Mouse (Mus musculus): ENCODE data around the gene Dusp3. TPM values are rescaled to one million over a fixed set of nuclear protein-coding genes. Genes with fewer than 3 reads are reported as not detected.

Dusp3 gene
- polyA plus RNA-seq, 1 experiment from 2014 or later, result 11.6 TPM

Other genes with a start within 250 kb of the Dusp3 start
- gene Etv4, start 201.6 kb downstream of the Dusp3 start, polyA plus RNA-seq (2016; fragmentation: Nextera tagmentation; extraction: Ambion mirVana), result 7.6 and 8.8 TPM in 2 replicates
- 0.81 and 1.6 TPM in 2 replicates for gene Meox1, start 92.6 kb downstream of the Dusp3 start, polyA plus RNA-seq (2016; fragmentation: Nextera tagmentation; extraction: Ambion mirVana)
- 1.1 and 1.3 TPM in 2 replicates for gene Sost, start 20.0 kb downstream of the Dusp3 start, polyA plus RNA-seq (2016; fragmentation: Nextera tagmentation; extraction: Ambion mirVana)
- not detected in 2 replicates for gene Cfap97d1, start 2.7 kb downstream of the Dusp3 start, polyA plus RNA-seq (2016; fragmentation: Nextera tagmentation; extraction: Ambion mirVana)
- gene Mpp3, start 41.4 kb upstream of the Dusp3 start, polyA plus RNA-seq (2016; fragmentation: Nextera tagmentation; extraction: Ambion mirVana), result 14.4 and 27.4 TPM in 2 replicates
- 0.12 and 0.35 TPM in 2 replicates for gene Cd300lg, start 54.5 kb upstream of the Dusp3 start, polyA plus RNA-seq (2016; fragmentation: Nextera tagmentation; extraction: Ambion mirVana)
- gene Mpp2, start 101.5 kb upstream of the Dusp3 start, polyA plus RNA-seq (2016; fragmentation: Nextera tagmentation; extraction: Ambion mirVana), result 12.8 and 18.6 TPM in 2 replicates
- not detected in 2 replicates for gene Ppy, start 114.3 kb upstream of the Dusp3 start, polyA plus RNA-seq (2016; fragmentation: Nextera tagmentation; extraction: Ambion mirVana)
- gene Pyy, start 120.8 kb upstream of the Dusp3 start, polyA plus RNA-seq (2016; fragmentation: Nextera tagmentation; extraction: Ambion mirVana), result 0.50 and 0.97 TPM in 2 replicates
- gene Nags, start 158.5 kb upstream of the Dusp3 start, polyA plus RNA-seq (2016; fragmentation: Nextera tagmentation; extraction: Ambion mirVana), result 0.10 TPM in 1 of 2 replicates, not detected in the other
- gene Tmem101, start 169.4 kb upstream of the Dusp3 start, polyA plus RNA-seq (2016; fragmentation: Nextera tagmentation; extraction: Ambion mirVana), result 36.1 and 41.2 TPM in 2 replicates
- gene Lsm12, start 198.3 kb upstream of the Dusp3 start, polyA plus RNA-seq (2016; fragmentation: Nextera tagmentation; extraction: Ambion mirVana), result 119 and 148 TPM in 2 replicates
- gene G6pc3, start 202.6 kb upstream of the Dusp3 start, polyA plus RNA-seq (2016; fragmentation: Nextera tagmentation; extraction: Ambion mirVana), result 32.3 and 37.8 TPM in 2 replicates
- 70.3 and 101 TPM in 2 replicates for gene Hdac5, start 243.2 kb upstream of the Dusp3 start, polyA plus RNA-seq (2016; fragmentation: Nextera tagmentation; extraction: Ambion mirVana)